Mouse (Mus musculus) adrenal gland, postnatal 10 days (tissue): ENCODE measurements around the gene Ccdc33. TPM values are rescaled to one million over a fixed set of nuclear protein-coding genes. Genes with fewer than 3 reads are reported as not detected.

Experiments used
- DNase-seq: peaks from one replicate; pipeline ENCODE4 v3.0.0; 2021; ENCODE audit warnings: mixed read lengths
- total RNA-seq, 2 experiments: library from RNA; stranded (reverse); gene quantifications; 2 replicates each; pipeline ENCODE4 v1.2.3; 2021

Gene Ccdc33
- total RNA-seq, 2 experiments from 2014 or later: 0.12 TPM; not detected in 1

DNA sequence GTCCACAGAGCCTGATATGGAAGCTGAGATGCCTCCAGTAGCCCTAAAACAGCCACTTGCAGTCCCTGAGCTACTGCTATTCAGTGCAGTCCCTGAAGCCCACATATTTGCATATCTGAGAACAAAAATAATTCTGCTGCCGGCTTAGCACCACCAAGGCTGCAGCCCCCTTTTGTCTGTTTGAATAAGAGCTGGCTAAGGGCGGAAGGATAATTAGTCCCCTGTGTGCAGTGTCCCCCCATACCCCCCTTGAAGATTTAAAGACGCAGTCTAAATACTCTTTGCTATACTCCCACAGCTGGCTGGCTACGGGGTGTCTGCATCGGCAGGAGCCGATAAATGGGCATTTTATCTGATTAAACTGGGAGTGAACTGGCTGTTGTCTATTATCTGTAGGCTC, 70.0 kb downstream of the Ccdc33 start:
- DNase-seq: no peak

DNA sequence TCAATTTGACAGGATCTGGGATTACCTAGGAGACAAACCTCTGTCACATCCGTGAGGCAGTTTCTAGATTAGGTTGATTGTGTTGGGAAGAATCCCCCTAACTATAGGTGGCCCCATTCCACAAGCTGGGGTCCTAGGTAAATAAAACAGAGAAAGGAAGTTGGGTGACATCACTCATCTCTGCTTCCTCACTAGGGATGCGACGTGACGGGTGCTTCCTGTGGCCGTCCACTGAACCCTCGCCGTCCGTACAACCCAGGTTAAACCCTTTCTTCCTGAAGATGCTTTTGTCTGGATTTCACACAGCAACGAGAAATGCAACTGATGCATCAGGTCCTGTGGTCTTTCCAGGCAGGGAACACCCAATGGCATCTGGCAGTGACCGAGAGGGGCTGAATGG, 71.6 kb downstream of the Ccdc33 start:
- no peak for DNase-seq

GRCm38 (mm10) chr9:58045646-58046045, 73.0 kb downstream of the Ccdc33 start:
- DNase-seq: no peak

GRCm38 (mm10) chr9:58044828-58045227, 73.8 kb downstream of the Ccdc33 start:
- no peak for DNase-seq

DNA sequence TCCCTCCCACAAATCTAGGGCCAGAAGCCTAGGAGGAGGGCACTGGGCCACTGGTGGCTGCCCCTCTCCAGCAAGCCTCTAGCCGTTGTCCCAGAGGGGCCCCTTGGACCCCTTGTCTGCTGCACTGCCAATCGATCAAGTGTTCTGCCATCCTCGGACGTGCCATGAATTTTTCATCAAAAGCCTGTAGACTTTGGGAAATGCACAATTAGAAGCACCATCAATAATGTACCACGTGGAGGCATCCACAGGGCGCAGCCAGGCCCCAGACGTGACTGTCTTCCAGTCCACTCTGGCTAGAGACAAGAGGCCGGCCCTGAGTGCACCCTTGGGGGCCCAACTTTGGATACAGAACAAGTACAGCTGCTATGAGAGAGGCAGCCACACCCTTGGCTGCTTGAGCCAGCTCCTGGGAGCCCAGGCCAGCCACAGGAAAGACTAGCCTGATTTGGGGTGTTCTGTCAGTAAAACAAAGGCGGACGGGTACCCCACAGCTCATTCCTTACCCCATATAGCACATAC, 75.1 kb downstream of the Ccdc33 start:
- peak; percentile 47 for DNase-seq

DNA sequence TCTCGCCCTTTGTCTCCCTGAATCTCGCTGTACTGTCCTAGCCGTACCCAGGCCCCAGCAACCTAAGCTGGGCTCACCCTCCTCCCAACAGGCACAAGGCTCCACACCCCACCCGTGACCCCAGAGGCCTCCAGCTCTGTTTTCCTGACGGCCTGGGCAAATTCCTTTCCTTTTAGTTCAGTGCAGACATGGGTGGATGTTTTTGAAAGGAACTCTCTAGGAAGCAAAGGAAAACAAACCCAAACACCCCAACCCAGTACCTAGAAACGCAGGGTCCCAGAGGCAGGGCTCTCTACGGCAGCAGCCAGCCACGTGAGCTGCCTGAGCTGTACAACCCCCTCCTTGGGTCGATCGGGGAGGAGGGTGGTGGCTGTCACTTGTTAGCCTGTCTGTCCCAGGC, 76.2 kb downstream of the Ccdc33 start:
- no peak for DNase-seq

DNA sequence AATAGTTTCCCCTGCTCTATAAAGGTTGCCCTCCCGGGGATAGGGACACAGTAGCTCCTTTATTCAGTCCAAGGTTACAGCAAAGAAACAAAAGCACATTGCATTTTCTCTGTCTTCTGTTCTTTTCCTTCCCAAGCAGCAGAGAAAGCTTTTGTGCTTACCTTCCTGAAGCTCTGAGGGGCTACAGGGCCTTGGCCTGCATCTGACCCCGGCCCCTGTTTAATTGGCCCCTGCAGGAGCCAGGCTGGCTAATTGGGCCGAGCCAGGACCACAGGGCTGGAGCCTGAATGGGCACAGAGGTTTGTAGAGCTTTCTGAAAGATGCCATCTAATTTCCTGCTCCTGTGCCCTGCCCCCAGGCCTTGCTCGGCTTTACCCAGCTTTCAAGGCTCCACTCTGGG, 77.6 kb downstream of the Ccdc33 start:
- DNase-seq: no peak

GRCm38 (mm10) chr9:58038500-58039168, 80.0 kb downstream of the Ccdc33 start:
- peak; percentile 86 for DNase-seq

DNA sequence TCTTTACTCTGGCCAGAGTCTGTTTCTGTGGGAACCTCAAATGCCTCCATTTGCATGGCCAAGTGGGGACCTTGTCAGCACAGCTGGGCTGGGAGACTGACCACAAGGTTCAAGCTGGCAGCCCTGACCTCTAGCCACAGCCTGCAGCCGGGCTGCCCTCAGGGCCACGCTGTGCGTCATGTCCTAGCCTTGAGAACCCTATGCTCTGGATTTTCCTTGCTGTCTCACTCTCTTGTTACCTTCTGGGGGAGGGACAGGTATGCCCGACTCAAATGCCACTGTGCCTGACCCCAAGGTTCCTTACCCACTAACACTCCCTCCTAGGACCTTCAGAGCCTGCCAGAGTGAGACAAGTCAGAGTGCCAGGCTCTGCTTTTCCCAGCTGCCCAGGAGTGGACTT, 81.7 kb downstream of the Ccdc33 start:
- DNase-seq: peak; percentile 79

DNA sequence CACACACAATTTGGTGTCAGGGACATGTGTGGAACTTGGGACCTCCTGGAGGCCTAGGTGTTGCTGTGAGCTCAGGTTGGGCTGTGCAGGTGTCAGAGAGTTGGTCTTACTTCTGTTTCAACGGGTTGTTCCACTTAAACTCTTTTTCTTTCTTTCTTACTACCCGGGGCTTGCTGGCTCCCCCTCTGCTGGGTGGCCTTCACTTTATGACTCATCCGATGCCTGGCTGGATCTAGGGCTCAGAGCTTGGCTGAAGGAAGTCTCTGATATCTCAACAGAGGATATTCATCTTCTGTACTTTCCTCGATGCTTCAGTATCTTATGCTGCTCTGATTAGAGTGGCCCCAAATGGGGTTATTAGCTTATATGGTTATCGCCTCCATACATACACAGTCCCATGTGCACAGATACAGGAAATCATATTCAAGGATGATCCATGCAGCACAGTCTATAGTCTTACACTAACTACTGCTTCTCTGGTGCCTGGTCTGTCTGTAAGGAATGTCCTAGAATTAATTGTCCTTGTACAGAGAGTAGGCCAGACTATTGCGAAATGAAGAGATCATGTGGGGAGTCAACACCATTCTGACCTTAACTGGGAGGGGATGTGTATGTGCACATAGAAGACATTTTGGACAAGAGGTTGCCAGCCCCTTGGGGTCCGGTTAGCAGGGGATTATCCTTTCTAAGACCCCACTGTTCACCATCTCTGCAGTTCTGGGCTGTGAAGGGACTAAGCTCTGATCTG, 82.5 kb downstream of the Ccdc33 start:
- DNase-seq: peak; percentile 76

DNA sequence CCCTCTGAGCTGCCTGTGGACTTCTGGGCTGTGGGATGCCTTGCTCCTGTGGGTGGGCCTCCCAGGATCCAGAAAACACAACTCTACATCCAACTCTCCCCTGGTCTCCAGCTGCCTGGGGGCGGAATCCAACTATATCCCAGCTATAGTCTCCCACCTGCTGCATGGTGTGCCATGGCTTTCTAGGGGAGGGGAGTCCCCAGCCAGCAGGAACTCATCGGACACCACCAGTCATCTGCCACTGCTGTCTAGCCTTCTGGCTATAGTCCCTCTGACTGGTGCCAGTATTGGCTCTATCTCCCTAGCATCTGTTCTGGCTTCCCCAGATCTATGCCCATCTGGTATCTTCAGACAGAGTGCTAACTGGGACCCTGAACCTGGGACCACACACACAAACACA, 83.1 kb downstream of the Ccdc33 start:
- DNase-seq: no peak

DNA sequence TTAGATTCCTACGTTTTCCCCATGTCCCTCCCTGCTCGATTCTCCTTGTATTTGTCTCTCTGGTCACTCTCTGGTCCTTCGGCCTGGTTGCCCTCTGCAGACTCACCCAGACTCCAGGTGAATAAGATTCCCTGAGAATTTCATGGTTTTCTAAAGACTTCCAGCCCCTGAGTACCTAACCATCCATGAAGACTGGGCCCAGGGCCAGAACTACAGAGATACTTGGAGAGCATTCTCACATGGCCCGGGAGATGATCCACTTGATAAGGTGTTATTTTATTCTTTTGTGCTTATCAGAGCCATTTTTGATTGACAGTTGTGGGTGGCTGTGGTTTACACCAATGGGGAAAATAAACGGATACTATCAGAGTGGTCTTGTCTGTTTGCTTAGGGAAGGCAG, 86.7 kb downstream of the Ccdc33 start:
- no peak for DNase-seq

DNA sequence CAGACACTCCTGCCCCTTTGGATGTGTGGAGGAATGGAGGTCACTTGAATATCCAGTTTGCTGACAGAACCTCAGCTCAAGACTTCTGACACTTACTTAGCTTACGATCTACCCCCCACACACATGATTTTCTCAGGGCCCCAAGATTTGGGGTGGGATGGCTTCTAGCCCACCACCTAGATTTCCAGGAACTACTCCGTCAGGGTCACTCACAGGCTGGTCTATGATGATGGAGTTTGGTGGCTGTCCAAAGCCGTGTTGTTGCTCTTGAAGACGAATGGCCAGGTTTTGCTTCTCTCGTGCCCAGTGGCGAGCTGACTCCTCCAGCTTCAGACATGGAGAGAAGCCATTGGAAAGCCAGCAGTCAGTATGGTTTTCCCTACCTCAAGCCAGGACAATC, 89.0 kb downstream of the Ccdc33 start:
- DNase-seq: peak; percentile 33

- DNase-seq: peak; percentile 37
Measured at GRCm38 (mm10) chr9:58028841-58029240, 89.8 kb downstream of the Ccdc33 start.

- DNase-seq: no peak
Measured at GRCm38 (mm10) chr9:58027426-58028180, 91.0 kb downstream of the Ccdc33 start.

- no peak for DNase-seq
Measured at GRCm38 (mm10) chr9:58025995-58026394, 92.6 kb downstream of the Ccdc33 start.

DNA sequence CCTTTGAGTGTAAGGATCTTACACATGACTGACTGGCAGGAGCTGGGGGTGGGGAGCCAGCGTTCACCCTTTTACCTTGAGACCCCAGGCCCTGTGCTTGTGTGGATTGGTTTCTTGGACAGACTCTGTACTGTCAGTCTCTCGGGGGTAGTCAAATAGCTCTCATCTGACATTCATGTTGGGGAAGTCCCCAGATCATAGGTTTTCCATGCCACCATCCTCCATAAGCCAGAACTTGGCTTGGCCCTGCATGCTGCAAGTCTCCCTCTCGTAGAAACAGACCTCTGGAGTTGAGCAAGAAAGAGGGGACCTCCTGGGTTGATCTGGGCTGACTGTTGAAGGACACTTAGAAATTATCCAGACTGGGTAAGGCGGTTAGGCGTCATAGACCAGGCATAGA, 100.2 kb downstream of the Ccdc33 start:
- DNase-seq: no peak

GRCm38 (mm10) chr9:58016962-58017361, 101.7 kb downstream of the Ccdc33 start:
- peak; percentile 43 for DNase-seq

DNA sequence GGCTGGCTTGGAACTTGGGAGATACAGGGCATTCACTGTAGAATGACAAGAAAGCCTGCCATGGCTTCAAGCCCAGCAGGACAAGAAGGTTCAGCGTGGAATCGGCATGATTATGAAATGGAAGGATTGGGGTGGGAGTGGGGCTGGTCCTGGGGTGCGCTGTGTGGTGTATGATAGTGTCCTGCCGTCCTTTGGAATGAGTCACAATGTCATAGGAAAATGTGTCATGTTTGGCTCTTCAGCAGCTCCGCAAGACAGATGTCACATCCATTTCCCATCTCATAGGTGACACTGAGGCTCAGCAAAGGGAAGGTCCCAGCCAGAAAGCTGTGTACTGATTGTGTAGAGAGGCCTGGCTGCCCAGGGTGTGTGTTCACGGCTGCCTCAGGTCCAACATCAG, 102.8 kb downstream of the Ccdc33 start:
- no peak for DNase-seq

DNA sequence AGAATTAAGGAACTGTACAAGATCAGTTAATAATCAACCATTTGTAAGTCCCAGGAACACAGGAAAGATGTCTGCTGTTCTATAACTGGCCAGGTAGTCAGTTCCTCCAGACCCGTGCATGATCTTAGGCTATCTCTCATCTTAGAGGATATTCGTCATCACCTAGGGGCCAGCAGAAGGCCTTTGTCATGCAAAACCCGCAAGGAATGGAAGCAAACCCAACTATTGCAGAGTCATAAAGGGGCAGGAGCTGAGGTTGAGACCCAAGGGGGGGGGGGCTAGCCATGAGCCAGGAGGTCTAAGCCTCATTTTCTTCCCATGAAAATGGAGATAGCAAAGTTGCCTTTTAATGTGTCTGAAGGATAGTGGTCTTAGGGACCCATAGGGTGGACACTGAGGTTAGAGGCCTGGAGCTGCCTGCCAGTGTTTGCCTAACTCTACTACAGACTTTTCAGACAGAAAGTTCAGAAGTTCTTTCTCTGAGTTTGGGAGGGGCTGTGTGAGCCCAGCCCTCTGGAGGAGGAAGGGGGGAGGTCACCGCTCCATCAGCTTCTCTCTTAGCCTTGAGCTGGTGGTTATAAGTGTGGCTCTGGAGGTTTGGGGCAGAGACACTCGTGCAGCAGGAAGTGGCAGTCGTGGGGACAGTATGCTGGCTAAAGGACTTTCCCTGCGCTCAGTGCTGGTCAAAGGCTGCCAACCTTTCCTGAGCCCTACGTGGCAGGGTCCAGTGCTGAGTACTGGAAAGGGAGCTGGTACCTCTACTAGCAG, 104.0 kb downstream of the Ccdc33 start:
- peak; percentile 88 for DNase-seq

GRCm38 (mm10) chr9:58012935-58013334, 105.7 kb downstream of the Ccdc33 start:
- DNase-seq: no peak

DNA sequence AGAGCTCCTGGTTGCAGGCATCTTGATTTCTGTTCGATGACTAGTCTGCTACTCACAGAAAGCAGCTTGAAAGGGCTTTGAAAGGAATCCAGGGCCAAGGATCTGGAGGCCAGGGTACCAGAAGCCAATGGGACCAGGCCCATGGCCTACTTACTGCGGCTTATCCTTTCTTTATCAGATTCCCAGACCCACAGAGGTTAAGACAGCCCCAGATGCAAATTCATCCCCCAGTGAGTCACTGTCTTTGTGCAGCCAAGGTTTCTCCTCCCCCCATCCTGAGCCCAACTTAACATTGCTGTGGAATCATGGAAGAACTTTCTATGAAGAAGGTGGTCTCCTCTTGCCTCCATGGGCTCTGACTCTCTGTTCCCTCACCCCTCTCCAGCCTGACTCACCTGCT, 106.1 kb downstream of the Ccdc33 start:
- no peak for DNase-seq
